Mouse (Mus musculus) liver, embryonic 14.5 days (tissue): ENCODE data around the gene Acads. TPM values are rescaled to one million over a fixed set of nuclear protein-coding genes. Genes with fewer than 3 reads are reported as not detected.

ENCODE experiments used
- ATAC-seq: fragments of 200-750 bp; cut with Nextera tagmentation; 2 replicates; pipeline ENCODE4 v1.8.0; 2017; ENCODE audit warnings: moderate number of reproducible peaks, mild to moderate bottlenecking, moderate library complexity; ENCODE audit not compliant: insufficient read depth
- DNase-seq, 3 experiments: peaks; one replicate each; pipeline ENCODE4 v3.0.0-alpha.2; 2012 to 2013; ENCODE audit warnings: low read depth in 3 of 3, low spot score in 3 of 3
- H3K27ac ChIP-seq: fragments of 300-500 bp; sonication (generic); 2 replicates; pipeline ENCODE4 v1.5.1; 2014; ENCODE audit warnings: moderate library complexity, mild to moderate bottlenecking, control low read depth, inconsistent platforms
- H3K27me3 ChIP-seq: fragments of 300-500 bp; sonication (generic); 2 replicates; pipeline ENCODE4 v1.6.1; 2014; ENCODE audit warnings: mild to moderate bottlenecking, low read length, moderate library complexity; ENCODE audit not compliant: control insufficient read depth, insufficient read depth
- H3K36me3 ChIP-seq: fragments of 300-500 bp; sonication (generic); replicated peaks from 2 replicates; pipeline ENCODE4 v1.6.1; 2014; ENCODE audit warnings: low read depth; ENCODE audit not compliant: control insufficient read depth, insufficient read depth
- H3K4me1 ChIP-seq, 2 experiments: fragments of 200-500 bp in 1 of 2; fragments of 300-500 bp in 1 of 2; sonication (generic) in 1 of 2; replicated peaks; 2 replicates each; pipeline ENCODE4 v1.6.1; 2012 to 2014; ENCODE audit warnings: antibody characterized with exemption in 1 of 2, inconsistent platforms in 1 of 2, low read length in 1 of 2; ENCODE audit not compliant: control insufficient read depth in 2 of 2, insufficient read depth in 2 of 2
- H3K4me2 ChIP-seq: fragments of 300-500 bp; sonication (generic); 2 replicates; pipeline ENCODE4 v1.6.1; 2014; ENCODE audit warnings: low read depth, mild to moderate bottlenecking, control low read depth, moderate library complexity
- H3K4me3 ChIP-seq, 2 experiments: fragments of 200-500 bp in 1 of 2; fragments of 300-500 bp in 1 of 2; sonication (generic) in 1 of 2; 2 replicates each; pipeline ENCODE4 v1.5.1; 2012 to 2014; ENCODE audit warnings: low read depth in 2 of 2, low read length in 2 of 2, mild to moderate bottlenecking in 2 of 2, control low read depth in 1 of 2, inconsistent platforms in 1 of 2, moderate library complexity in 1 of 2; ENCODE audit not compliant: insufficient read depth in 1 of 2
- H3K9ac ChIP-seq: fragments of 300-500 bp; sonication (generic); replicated peaks from 2 replicates; pipeline ENCODE4 v1.6.1; 2014; ENCODE audit warnings: mild to moderate bottlenecking, control low read depth, moderate library complexity
- H3K9me3 ChIP-seq: fragments of 300-500 bp; sonication (generic); 2 replicates; pipeline ENCODE4 v1.6.1; 2016; ENCODE audit warnings: low read length, mixed read lengths; ENCODE audit not compliant: control insufficient read depth
- CTCF ChIP-seq: IDR thresholded peaks from 2 replicates; pipeline ENCODE4 v1.5.1; 2016; ENCODE audit warnings: antibody characterized with exemption, low read depth, control low read depth
- EP300 ChIP-seq: IDR thresholded peaks from 2 replicates; pipeline ENCODE4 v1.6.1; 2016; ENCODE audit warnings: antibody characterized with exemption, low read depth
- WGBS: fragments of 180-500 bp; shearing (Covaris S2); extraction: QIAGEN DNeasy Blood & Tissue Kit; methylation state at CpG from one replicate; pipeline ENCODE4 v1.1.7; 2014; ENCODE audit not compliant: insufficient replicate concordance; 5-methylcytosine and 5-hydroxymethylcytosine counted together
- polyA plus RNA-seq, 2 experiments: library from polyadenylated mRNA; depleted of rRNA in 1 of 2; stranded (reverse) in 1 of 2; unstranded in 1 of 2; fragments of >200 nt; fragmentation: Nextera tagmentation in 1 of 2; extraction: Ambion mirVana in 1 of 2; gene quantifications; 2 replicates each; pipeline versions ENCODE4 v1.2.1 to v1.2.3; 2012 to 2014

Acads gene
- polyA plus RNA-seq, 2 experiments: 21.2 to 26.0 TPM

DNA sequence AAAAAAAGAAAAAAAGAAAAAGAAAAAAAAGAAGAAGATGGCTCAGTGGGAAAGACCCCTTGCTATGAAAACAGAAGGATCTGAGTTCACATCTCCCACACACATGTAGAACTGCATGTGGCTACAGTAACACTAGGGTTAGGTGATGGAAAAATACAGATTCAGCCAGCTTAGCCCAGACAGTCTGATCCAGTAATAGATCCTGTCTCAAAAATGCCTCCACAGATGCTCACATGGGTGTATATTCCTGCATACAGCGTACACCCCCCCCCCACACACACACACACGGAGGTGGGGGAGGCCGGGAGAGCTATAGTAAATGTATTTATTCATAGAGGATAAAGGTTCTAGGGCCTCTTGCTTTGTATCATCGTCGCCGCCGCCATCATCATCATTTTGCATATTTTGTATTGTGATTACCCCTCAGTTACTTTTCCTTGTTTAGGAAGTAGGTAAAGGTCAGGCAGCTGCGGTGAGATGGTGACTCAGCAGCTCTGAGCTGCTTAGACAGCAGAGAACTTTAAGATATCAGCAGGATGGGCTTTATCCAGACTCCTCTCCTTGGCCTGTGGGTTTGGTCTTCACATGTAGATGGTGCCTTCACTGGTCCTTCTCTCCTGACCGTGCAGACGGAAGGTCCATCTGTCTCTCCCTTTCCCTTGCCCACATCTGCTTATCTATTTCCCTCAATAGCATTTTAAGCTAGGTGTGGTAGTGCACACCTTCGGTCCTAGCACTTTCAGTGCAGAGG is 50.3 kb downstream of the Acads start:
- Histone ChIP-seq H3K9ac (peak overlapping the region; percentile 62), H3K27me3 (no peaks in the 10 kb centered on the region), H3K4me2 (peak overlapping the region; percentile 76), H3K27ac (peak overlapping the region; percentile 95), H3K4me1 (peaks cover 68 to 71% of the 10 kb centered on the region in 2 experiments), H3K4me3 (peak overlapping the region in 1 of 2 experiments; percentile 25; a peak in 1 of 4 replicates), H3K9me3 (no peaks in the 10 kb centered on the region), H3K36me3 (no peaks in the 10 kb centered on the region; the same call in 1 of the 2 replicates)
- DNase-seq (peak; percentile 65 to 69 (median 67)), ATAC-seq (peak; percentile 68)
- WGBS: 33% methylated on average over 11 of the region's 11 CpGs
- TF ChIP-seq EP300 (peak; percentile 29; the same call in 1 of the 2 replicates), CTCF (no peak)

GRCm38 (mm10) chr5:115066245-115066644 is 52.9 kb downstream of the Acads start:
- WGBS: 29% methylated on average over 4 of the region's 4 CpGs
- ATAC-seq: no peak

DNA sequence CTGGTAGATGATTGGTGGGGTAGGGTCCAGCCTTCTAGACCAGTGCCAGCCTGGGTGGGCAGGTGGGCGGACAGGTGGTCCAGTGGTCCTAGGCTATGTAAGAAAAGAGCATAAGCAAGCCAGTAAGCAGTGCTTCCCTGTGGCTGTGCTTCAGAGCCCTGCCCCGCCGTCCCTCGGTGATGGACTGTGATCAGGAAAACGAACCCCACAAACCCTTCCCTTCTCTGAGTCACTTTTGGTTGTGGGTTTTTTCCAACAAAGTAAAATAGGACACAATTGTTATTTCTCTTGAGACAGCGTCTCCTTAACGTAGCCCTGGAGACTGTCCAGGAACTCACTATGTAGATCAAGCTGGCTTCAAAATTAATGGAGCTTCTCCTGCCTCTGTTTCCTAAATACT is 55.8 kb downstream of the Acads start:
- Histone ChIP-seq H3K4me2 (no peak overlapping the region), H3K9ac (no peak overlapping the region), H3K27me3 (no peaks in the 10 kb centered on the region), H3K4me3 (no peak overlapping the region), H3K36me3 (peaks cover 13% of the 10 kb centered on the region), H3K27ac (no peak overlapping the region), H3K9me3 (no peaks in the 10 kb centered on the region), H3K4me1 (peaks cover 44 to 48% of the 10 kb centered on the region in 2 experiments)
- DNase-seq (no peak), ATAC-seq (no peak)
- TF ChIP-seq EP300: no peak
- no peak for TF ChIP-seq CTCF
- 85% methylated on average over 7 of the region's 7 CpGs for WGBS

More at GRCm38 (mm10) chr5:115066245-115066644, 52.9 kb downstream of the Acads start:
- Histone ChIP-seq H3K4me3 (no peak overlapping the region), H3K4me1 (peaks cover 44 to 46% of the 10 kb centered on the region in 2 experiments), H3K27me3 (no peaks in the 10 kb centered on the region), H3K4me2 (no peak overlapping the region), H3K9ac (no peak overlapping the region), H3K9me3 (no peaks in the 10 kb centered on the region), H3K27ac (no peak overlapping the region; the same call in none of the 2 replicates), H3K36me3 (peaks cover 13% of the 10 kb centered on the region)
- no peak for DNase-seq
- TF ChIP-seq EP300 (no peak), CTCF (no peak)

- 54% methylated on average over 1 of the region's 1 CpGs for WGBS
- no peaks in the 10 kb centered on the region for H3K9me3 ChIP-seq
- no peak overlapping the region for H3K4me2 ChIP-seq
- no peak overlapping the region for H3K9ac ChIP-seq
- H3K4me3 ChIP-seq: no peak overlapping the region
- TF ChIP-seq CTCF: no peak
- TF ChIP-seq EP300: no peak
- H3K27ac ChIP-seq: no peak overlapping the region
- DNase-seq (no peak), ATAC-seq (no peak)
- peaks cover 43 to 49% of the 10 kb centered on the region in 2 experiments for H3K4me1 ChIP-seq
- H3K27me3 ChIP-seq: no peaks in the 10 kb centered on the region
- peaks cover 13% of the 10 kb centered on the region for H3K36me3 ChIP-seq
These were observed 56.6 kb downstream of the Acads start for GRCm38 (mm10) chr5:115062566-115062965.

DNA sequence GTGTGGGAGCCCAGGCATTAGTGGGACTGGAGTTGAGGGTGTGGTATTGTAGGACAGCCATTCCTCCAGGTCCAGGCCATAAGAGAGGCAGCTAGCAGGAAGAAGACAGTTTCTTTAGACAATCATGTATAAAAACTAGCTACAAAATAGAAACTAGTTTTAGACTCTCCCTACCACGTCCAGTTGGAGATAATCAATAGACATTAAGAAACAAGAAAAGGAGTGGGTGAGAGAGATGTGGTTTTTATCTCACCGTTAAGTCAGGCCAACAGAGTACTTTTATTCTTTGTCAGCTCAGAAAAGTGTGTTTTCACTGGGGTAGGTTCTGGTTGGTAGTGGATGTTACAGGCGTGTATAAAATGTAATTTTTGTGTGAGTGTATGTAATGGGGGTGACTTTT is 58.2 kb downstream of the Acads start:
- Histone ChIP-seq H3K4me2 (no peak overlapping the region), H3K9ac (no peak overlapping the region), H3K36me3 (peaks cover 13% of the 10 kb centered on the region), H3K27ac (no peak overlapping the region), H3K27me3 (no peaks in the 10 kb centered on the region), H3K4me3 (no peak overlapping the region), H3K4me1 (peaks cover 48 to 57% of the 10 kb centered on the region in 2 experiments), H3K9me3 (no peaks in the 10 kb centered on the region)
- ATAC-seq (no peak), DNase-seq (no peak)
- no peak for TF ChIP-seq CTCF
- no peak for TF ChIP-seq EP300
- WGBS: 33% methylated on average over 3 of the region's 3 CpGs

Other genes starting within 250 kb of the Acads start
- gene Oasl2, start 222.4 kb downstream of the Acads start, polyA plus RNA-seq (2012; rRNA removed): 1.3 TPM in 2 replicates
- gene Oasl2, start 222.4 kb downstream of the Acads start, polyA plus RNA-seq (2014; fragmentation: Nextera tagmentation; extraction: Ambion mirVana): 2.0 and 2.1 TPM in 2 replicates
- gene Oasl1, start 196.1 kb downstream of the Acads start, polyA plus RNA-seq (2012; rRNA removed): 0.44 and 0.50 TPM in 2 replicates
- gene Oasl1, start 196.1 kb downstream of the Acads start, polyA plus RNA-seq (2014; fragmentation: Nextera tagmentation; extraction: Ambion mirVana): 0.23 and 0.32 TPM in 2 replicates
- 5.6 and 8.1 TPM in 2 replicates for gene 2210016L21Rik, start 177.2 kb downstream of the Acads start, polyA plus RNA-seq (2012; rRNA removed)
- gene 2210016L21Rik, start 177.2 kb downstream of the Acads start, polyA plus RNA-seq (2014; fragmentation: Nextera tagmentation; extraction: Ambion mirVana): 11.3 and 12.3 TPM in 2 replicates
- 1.2 and 1.6 TPM in 2 replicates for gene Hnf1a, start 148.3 kb downstream of the Acads start, polyA plus RNA-seq (2012; rRNA removed)
- 0.86 and 1.5 TPM in 2 replicates for gene Hnf1a, start 148.3 kb downstream of the Acads start, polyA plus RNA-seq (2014; fragmentation: Nextera tagmentation; extraction: Ambion mirVana)
- 17.2 and 17.6 TPM in 2 replicates for gene Sppl3, start 108.2 kb downstream of the Acads start, polyA plus RNA-seq (2012; rRNA removed)
- gene Sppl3, start 108.2 kb downstream of the Acads start, polyA plus RNA-seq (2014; fragmentation: Nextera tagmentation; extraction: Ambion mirVana): 5.4 and 7.0 TPM in 2 replicates
- 0.07 TPM in 1 of 2 replicates, not detected in the other for gene Gm10401, start 21.1 kb downstream of the Acads start, polyA plus RNA-seq (2012; rRNA removed)
- gene Gm10401, start 21.1 kb downstream of the Acads start, polyA plus RNA-seq (2014; fragmentation: Nextera tagmentation; extraction: Ambion mirVana): 11.9 and 14.0 TPM in 2 replicates
- gene Unc119b, start 15.6 kb upstream of the Acads start, polyA plus RNA-seq (2012; rRNA removed): 6.2 and 6.3 TPM in 2 replicates
- gene Unc119b, start 15.6 kb upstream of the Acads start, polyA plus RNA-seq (2014; fragmentation: Nextera tagmentation; extraction: Ambion mirVana): 5.6 and 7.5 TPM in 2 replicates
- 22.3 and 34.1 TPM in 2 replicates for gene Mlec, start 38.8 kb upstream of the Acads start, polyA plus RNA-seq (2012; rRNA removed)
- 13.9 and 16.1 TPM in 2 replicates for gene Mlec, start 38.8 kb upstream of the Acads start, polyA plus RNA-seq (2014; fragmentation: Nextera tagmentation; extraction: Ambion mirVana)
- gene Cabp1, start 75.0 kb upstream of the Acads start, polyA plus RNA-seq (2012; rRNA removed): 0.13 and 0.26 TPM in 2 replicates
- gene Cabp1, start 75.0 kb upstream of the Acads start, polyA plus RNA-seq (2014; fragmentation: Nextera tagmentation; extraction: Ambion mirVana): 0.14 TPM in 1 of 2 replicates, not detected in the other
- gene Pop5, start 116.5 kb upstream of the Acads start, polyA plus RNA-seq (2012; rRNA removed): 45.0 and 55.2 TPM in 2 replicates
- 95.5 and 106 TPM in 2 replicates for gene Pop5, start 116.5 kb upstream of the Acads start, polyA plus RNA-seq (2014; fragmentation: Nextera tagmentation; extraction: Ambion mirVana)
- gene Rnf10, start 153.6 kb upstream of the Acads start, polyA plus RNA-seq (2012; rRNA removed): 84.1 and 97.0 TPM in 2 replicates
- gene Rnf10, start 153.6 kb upstream of the Acads start, polyA plus RNA-seq (2014; fragmentation: Nextera tagmentation; extraction: Ambion mirVana): 60.2 and 68.3 TPM in 2 replicates
- gene Coq5, start 160.3 kb upstream of the Acads start, polyA plus RNA-seq (2012; rRNA removed): 8.2 and 10.3 TPM in 2 replicates
- gene Coq5, start 160.3 kb upstream of the Acads start, polyA plus RNA-seq (2014; fragmentation: Nextera tagmentation; extraction: Ambion mirVana): 28.4 and 28.7 TPM in 2 replicates
- gene Dynll1, start 181.7 kb upstream of the Acads start, polyA plus RNA-seq (2012; rRNA removed): 63.0 and 152 TPM in 2 replicates
- 636 and 642 TPM in 2 replicates for gene Dynll1, start 181.7 kb upstream of the Acads start, polyA plus RNA-seq (2014; fragmentation: Nextera tagmentation; extraction: Ambion mirVana)
- 31.8 and 46.2 TPM in 2 replicates for gene Srsf9, start 207.8 kb upstream of the Acads start, polyA plus RNA-seq (2012; rRNA removed)
- 81.6 and 93.6 TPM in 2 replicates for gene Srsf9, start 207.8 kb upstream of the Acads start, polyA plus RNA-seq (2014; fragmentation: Nextera tagmentation; extraction: Ambion mirVana)
- gene Gatc, start 221.8 kb upstream of the Acads start, polyA plus RNA-seq (2012; rRNA removed): 11.6 and 12.5 TPM in 2 replicates
- gene Gatc, start 221.8 kb upstream of the Acads start, polyA plus RNA-seq (2014; fragmentation: Nextera tagmentation; extraction: Ambion mirVana): 13.6 and 15.4 TPM in 2 replicates
- gene Triap1, start 221.9 kb upstream of the Acads start, polyA plus RNA-seq (2012; rRNA removed): 11.0 and 15.4 TPM in 2 replicates
- gene Triap1, start 221.9 kb upstream of the Acads start, polyA plus RNA-seq (2014; fragmentation: Nextera tagmentation; extraction: Ambion mirVana): 28.9 and 30.8 TPM in 2 replicates
- 747 and 780 TPM in 2 replicates for gene Cox6a1, start 229.6 kb upstream of the Acads start, polyA plus RNA-seq (2012; rRNA removed)
- 731 and 761 TPM in 2 replicates for gene Cox6a1, start 229.6 kb upstream of the Acads start, polyA plus RNA-seq (2014; fragmentation: Nextera tagmentation; extraction: Ambion mirVana)